Mouse (Mus musculus): ENCODE results near the gene Ntmt1. TPM values are rescaled to one million over a fixed set of nuclear protein-coding genes. Genes with fewer than 3 reads are reported as not detected.

The Ntmt1 gene
- total RNA-seq, 1 experiment from 2014 or later, result 21.2 TPM

GRCm38 (mm10) chr2:30845152-30846070 lies 37.8 kb downstream of the Ntmt1 start:
- ATAC-seq (replicated peaks in 1 of 2; ENCODE audit: insufficient read depth in 1 of 2, low FRiP score in 2 of 2, low TSS enrichment in 1 of 2, low read depth in 1 of 2, poor library complexity in 2 of 2, severe bottlenecking in 2 of 2), result peak in 1 of 2 experiments; percentile 34; a peak in 1 of 4 replicates

- no peak for ATAC-seq (replicated peaks in 1 of 2; ENCODE audit: insufficient read depth in 1 of 2, low FRiP score in 2 of 2, low TSS enrichment in 1 of 2, low read depth in 1 of 2, poor library complexity in 2 of 2, severe bottlenecking in 2 of 2)
These were observed 38.6 kb downstream of the Ntmt1 start for GRCm38 (mm10) chr2:30846236-30846635.

GRCm38 (mm10) chr2:30846723-30847122 lies 39.1 kb downstream of the Ntmt1 start:
- ATAC-seq (replicated peaks in 1 of 2; ENCODE audit: insufficient read depth in 1 of 2, low FRiP score in 2 of 2, low TSS enrichment in 1 of 2, low read depth in 1 of 2, poor library complexity in 2 of 2, severe bottlenecking in 2 of 2), result no peak

GRCm38 (mm10) chr2:30848184-30848583 lies 40.6 kb downstream of the Ntmt1 start:
- ATAC-seq (replicated peaks in 1 of 2; ENCODE audit: insufficient read depth in 1 of 2, low FRiP score in 2 of 2, low TSS enrichment in 1 of 2, low read depth in 1 of 2, poor library complexity in 2 of 2, severe bottlenecking in 2 of 2), result no peak

GRCm38 (mm10) chr2:30850581-30850980 lies 43.0 kb downstream of the Ntmt1 start:
- ATAC-seq (replicated peaks in 1 of 2; ENCODE audit: insufficient read depth in 1 of 2, low FRiP score in 2 of 2, low TSS enrichment in 1 of 2, low read depth in 1 of 2, poor library complexity in 2 of 2, severe bottlenecking in 2 of 2), result no peak

GRCm38 (mm10) chr2:30852771-30853313 lies 45.2 kb downstream of the Ntmt1 start:
- ATAC-seq (replicated peaks in 1 of 2; ENCODE audit: insufficient read depth in 1 of 2, low FRiP score in 2 of 2, low TSS enrichment in 1 of 2, low read depth in 1 of 2, poor library complexity in 2 of 2, severe bottlenecking in 2 of 2), result no peak

- no peak for ATAC-seq (replicated peaks in 1 of 2; ENCODE audit: insufficient read depth in 1 of 2, low FRiP score in 2 of 2, low TSS enrichment in 1 of 2, low read depth in 1 of 2, poor library complexity in 2 of 2, severe bottlenecking in 2 of 2)
These were observed 49.5 kb downstream of the Ntmt1 start for GRCm38 (mm10) chr2:30857076-30857475.

GRCm38 (mm10) chr2:30859782-30860181 lies 52.2 kb downstream of the Ntmt1 start:
- ATAC-seq (replicated peaks in 1 of 2; ENCODE audit: insufficient read depth in 1 of 2, low FRiP score in 2 of 2, low TSS enrichment in 1 of 2, low read depth in 1 of 2, poor library complexity in 2 of 2, severe bottlenecking in 2 of 2), result no peak

GRCm38 (mm10) chr2:30862081-30862480 lies 54.5 kb downstream of the Ntmt1 start:
- ATAC-seq (replicated peaks in 1 of 2; ENCODE audit: insufficient read depth in 1 of 2, low FRiP score in 2 of 2, low TSS enrichment in 1 of 2, low read depth in 1 of 2, poor library complexity in 2 of 2, severe bottlenecking in 2 of 2), result no peak

- ATAC-seq (replicated peaks in 1 of 2; ENCODE audit: insufficient read depth in 1 of 2, low FRiP score in 2 of 2, low TSS enrichment in 1 of 2, low read depth in 1 of 2, poor library complexity in 2 of 2, severe bottlenecking in 2 of 2), result no peak
These were observed 55.9 kb downstream of the Ntmt1 start for GRCm38 (mm10) chr2:30863574-30863973.

GRCm38 (mm10) chr2:30864968-30865381 lies 57.3 kb downstream of the Ntmt1 start:
- ATAC-seq (replicated peaks in 1 of 2; ENCODE audit: insufficient read depth in 1 of 2, low FRiP score in 2 of 2, low TSS enrichment in 1 of 2, low read depth in 1 of 2, poor library complexity in 2 of 2, severe bottlenecking in 2 of 2), result no peak; a peak in 1 of 4 replicates

- no peak for ATAC-seq (replicated peaks in 1 of 2; ENCODE audit: insufficient read depth in 1 of 2, low FRiP score in 2 of 2, low TSS enrichment in 1 of 2, low read depth in 1 of 2, poor library complexity in 2 of 2, severe bottlenecking in 2 of 2)
These were observed 57.8 kb downstream of the Ntmt1 start for GRCm38 (mm10) chr2:30865426-30865825.

GRCm38 (mm10) chr2:30870863-30871262 lies 63.2 kb downstream of the Ntmt1 start:
- ATAC-seq (replicated peaks in 1 of 2; ENCODE audit: insufficient read depth in 1 of 2, low FRiP score in 2 of 2, low TSS enrichment in 1 of 2, low read depth in 1 of 2, poor library complexity in 2 of 2, severe bottlenecking in 2 of 2), result no peak

Other genes starting within 250 kb of the Ntmt1 start
- gene Cstad, start 212.8 kb upstream of the Ntmt1 start, total RNA-seq (2017), result 1.3 and 1.9 TPM in 2 replicates
- gene 1700001O22Rik, start 4.2 kb upstream of the Ntmt1 start, total RNA-seq (2017), result 1.8 and 3.0 TPM in 2 replicates
- 10.7 and 15.6 TPM in 2 replicates for gene Asb6, start 22.5 kb downstream of the Ntmt1 start, total RNA-seq (2017)
- gene Prrx2, start 27.1 kb downstream of the Ntmt1 start, total RNA-seq (2017), result not detected in 2 replicates
- 0.25 and 0.63 TPM in 2 replicates for gene Ptges, start 122.0 kb downstream of the Ntmt1 start, total RNA-seq (2017)
- 41.1 and 44.8 TPM in 2 replicates for gene Tor1b, start 145.1 kb downstream of the Ntmt1 start, total RNA-seq (2017)
- 35.8 and 60.3 TPM in 2 replicates for gene Tor1a, start 160.1 kb downstream of the Ntmt1 start, total RNA-seq (2017)
- 73.8 and 76.0 TPM in 2 replicates for gene BC005624, start 174.4 kb downstream of the Ntmt1 start, total RNA-seq (2017)
- 4.2 and 7.3 TPM in 2 replicates for gene Usp20, start 174.5 kb downstream of the Ntmt1 start, total RNA-seq (2017)

Data from hematopoietic stem cell, adult 5-6 weeks (primary cell).